Mouse (Mus musculus): Measurements from ENCODE around the gene Tvp23b. TPM values are rescaled to one million over a fixed set of nuclear protein-coding genes. Genes with fewer than 3 reads are reported as not detected.

The Tvp23b gene
- total RNA-seq (2021), result 10 to 100 TPM; 34.5 to 35.9 TPM
- long read RNA-seq, experiment 1, transcript Tvp23b-201 (7 exons, 1,784 nt), result major isoform, 77 of 93 reads
- long read RNA-seq, experiment 1, partial matches to known transcripts, result 7 of 93 reads
- long read RNA-seq, experiment 1, other reads (novel, unspliced or antisense), result 9 of 93 reads
- long read RNA-seq, experiment 2, transcript Tvp23b-201 (7 exons, 1,784 nt), result major isoform, 46 of 53 reads
- long read RNA-seq, experiment 2, partial matches to known transcripts, result 3 of 53 reads
- long read RNA-seq, experiment 2, other reads (novel, unspliced or antisense), result 4 of 53 reads

- DNase-seq, result peak; percentile 100
Observed at GRCm38 (mm10) chr11:62879220-62880048, at the start of gene Tvp23b. Tvp23b (plus strand) TSS chr11:62879455.

DNA sequence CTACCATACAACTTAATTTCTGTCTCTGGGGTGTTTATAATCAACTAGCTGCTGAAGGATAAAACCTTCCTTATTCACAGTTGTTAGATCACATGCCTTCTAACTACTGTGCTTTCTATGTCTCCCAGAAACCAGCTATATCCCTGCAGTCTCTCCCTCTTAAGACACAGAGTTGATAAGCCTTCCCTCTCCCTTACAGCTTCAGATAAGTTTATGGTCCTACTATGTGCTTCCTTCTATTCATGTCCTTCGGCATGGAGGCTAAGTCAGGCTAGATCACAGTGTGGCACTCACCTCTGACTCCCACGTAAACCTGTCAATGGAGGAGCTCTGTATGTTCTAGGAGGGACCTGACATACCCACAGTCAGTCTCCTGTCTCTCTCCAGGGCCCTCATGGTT lies 48.9 kb upstream of the Tvp23b start:
- no peak for DNase-seq

GRCm38 (mm10) chr11:62831906-62832305 lies 47.3 kb upstream of the Tvp23b start:
- no peak for DNase-seq

DNA sequence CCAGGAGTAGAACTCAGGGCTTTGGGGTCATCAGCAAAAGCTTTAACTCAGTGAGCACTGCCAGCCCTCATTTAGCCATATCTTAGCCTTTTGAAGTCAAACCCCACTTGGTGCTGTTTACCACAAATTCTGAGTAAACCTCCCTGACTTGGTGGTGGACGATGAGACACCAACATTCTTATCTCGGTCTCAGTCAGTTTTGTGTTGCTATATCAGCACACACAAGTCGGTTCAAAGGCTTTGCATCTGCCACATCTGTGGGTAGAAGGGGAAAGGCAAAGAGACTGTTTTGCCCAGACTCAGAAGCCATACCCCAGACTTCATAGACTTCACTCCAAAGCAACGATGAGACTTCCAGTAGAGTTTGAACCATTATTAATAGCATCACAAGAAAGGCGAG lies 34.7 kb upstream of the Tvp23b start:
- no peak for DNase-seq

- DNase-seq, result no peak
Observed at GRCm38 (mm10) chr11:62845730-62846129, 33.5 kb upstream of the Tvp23b start.

GRCm38 (mm10) chr11:62846961-62847654 lies 32.1 kb upstream of the Tvp23b start, which contains the start of gene Fbxw10:
Fbxw10 (plus strand) TSS chr11:62847069.
- DNase-seq, result no peak

- no peak for DNase-seq
Observed at GRCm38 (mm10) chr11:62847655-62848191, 31.5 kb upstream of the Tvp23b start.

GRCm38 (mm10) chr11:62848301-62848700 lies 31.0 kb upstream of the Tvp23b start:
- no peak for DNase-seq

DNA sequence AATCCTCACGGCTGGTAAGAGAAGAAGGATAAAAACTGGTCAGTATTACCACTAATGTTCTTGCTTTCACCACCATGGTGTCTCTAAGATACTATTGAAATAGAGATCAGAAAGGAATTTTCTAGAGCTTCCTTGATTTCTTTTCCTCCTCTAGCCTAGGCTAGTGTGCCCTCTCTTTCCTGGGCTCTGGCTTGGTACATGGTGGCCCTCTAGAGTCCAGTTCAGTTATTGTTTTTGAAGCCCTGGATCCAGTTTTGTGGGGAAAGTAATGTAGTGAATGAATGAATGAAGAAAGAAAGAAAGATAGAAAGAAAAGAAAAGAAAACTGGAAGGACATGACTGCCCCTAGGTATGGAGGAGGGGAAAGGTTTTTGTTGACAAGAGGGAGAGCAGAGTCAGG lies 28.1 kb upstream of the Tvp23b start:
- DNase-seq, result peak; percentile 39

GRCm38 (mm10) chr11:62853334-62853733 lies 25.9 kb upstream of the Tvp23b start:
- DNase-seq, result no peak

DNA sequence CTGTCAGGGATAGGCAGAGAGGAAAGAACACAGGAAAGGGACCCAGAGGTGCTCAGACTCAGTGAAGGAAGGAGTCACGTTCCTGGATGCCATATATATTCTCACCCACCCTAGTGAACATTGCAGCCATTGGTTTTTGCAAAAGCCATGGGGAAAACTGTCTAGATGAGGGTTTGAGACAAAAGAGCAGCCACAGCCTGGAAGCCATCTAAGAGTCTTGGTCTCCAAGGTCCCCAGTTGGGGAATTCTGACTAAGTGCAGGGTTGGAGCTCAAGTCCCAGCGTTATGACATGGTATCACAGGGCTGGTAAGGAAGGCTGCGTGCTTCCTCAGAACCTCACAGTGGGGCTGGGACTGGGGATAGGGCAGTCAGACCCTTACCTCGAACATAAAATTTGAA lies 13.7 kb upstream of the Tvp23b start:
- DNase-seq, result peak; percentile 52

DNA sequence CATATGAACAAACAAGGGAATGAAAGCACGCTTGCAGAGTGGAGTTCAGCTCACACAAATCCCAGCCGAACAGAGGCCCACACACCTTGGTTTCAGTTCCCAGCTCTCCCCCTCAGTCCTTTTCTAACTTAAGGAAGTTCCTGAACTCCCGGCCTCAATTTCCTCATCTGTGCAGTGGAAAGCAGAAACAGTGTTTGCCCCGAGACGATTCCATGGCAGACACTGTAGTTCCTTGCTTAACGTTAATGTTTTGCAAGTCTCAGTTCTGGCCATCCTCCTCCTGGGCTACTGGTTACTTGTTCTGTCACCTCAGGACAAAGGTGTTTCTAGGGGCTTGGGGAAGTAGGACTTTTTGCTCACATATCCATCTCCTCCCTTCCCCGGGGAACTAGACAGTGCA lies 12.6 kb upstream of the Tvp23b start:
- no peak for DNase-seq

DNA sequence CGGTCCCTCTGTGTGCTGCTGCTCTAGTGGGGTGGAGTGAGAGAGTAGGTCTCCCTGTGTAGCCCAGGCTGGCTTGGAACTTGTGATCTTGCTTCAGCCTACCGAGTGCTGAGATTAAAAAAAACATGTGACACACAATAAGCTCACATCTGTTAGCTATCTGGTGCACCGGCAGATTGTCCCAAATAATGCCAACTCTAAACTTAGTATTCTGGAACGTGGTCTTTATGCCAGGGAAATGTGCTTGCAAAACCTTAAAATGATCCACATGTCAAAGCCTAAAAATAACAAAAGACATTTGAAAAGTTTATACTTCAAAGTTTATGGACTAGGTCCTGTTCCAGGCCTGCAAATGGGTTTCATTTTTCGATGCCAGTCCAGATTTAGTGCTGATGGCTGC lies 10.1 kb upstream of the Tvp23b start:
- no peak for DNase-seq

- no peak for DNase-seq
Observed at GRCm38 (mm10) chr11:62869715-62870371, 9.4 kb upstream of the Tvp23b start.

DNA sequence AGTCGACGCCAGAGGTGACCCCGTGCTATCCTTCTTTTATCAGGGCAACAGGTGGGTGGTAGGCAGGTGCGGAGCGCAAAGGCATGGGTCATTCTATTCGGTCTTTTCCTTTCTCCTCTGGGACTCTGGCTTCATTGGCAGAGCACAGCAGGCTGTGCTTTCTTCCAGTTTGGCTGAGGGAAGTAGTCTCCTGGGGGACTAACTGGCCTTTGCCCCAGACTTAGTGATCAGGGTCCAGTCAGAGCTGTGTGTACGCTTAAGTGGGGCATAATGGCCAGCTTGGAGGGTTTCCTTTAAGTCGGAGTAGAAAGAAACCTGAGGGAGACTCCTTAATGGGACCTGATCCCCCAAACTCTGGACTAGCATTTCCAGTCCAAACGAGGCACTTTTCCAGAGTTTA lies 5.8 kb upstream of the Tvp23b start:
- DNase-seq, result peak; percentile 64

GRCm38 (mm10) chr11:62875696-62876095 lies 3.6 kb upstream of the Tvp23b start:
- no peak for DNase-seq

GRCm38 (mm10) chr11:62876445-62876844 lies 2.8 kb upstream of the Tvp23b start:
- DNase-seq, result no peak

GRCm38 (mm10) chr11:62877391-62877790 lies 1.9 kb upstream of the Tvp23b start:
- no peak for DNase-seq

GRCm38 (mm10) chr11:62878728-62879127 lies 527 bp upstream of the Tvp23b start:
- DNase-seq, result no peak

GRCm38 (mm10) chr11:62883407-62883806 lies 4.2 kb downstream of the Tvp23b start:
- no peak for DNase-seq

GRCm38 (mm10) chr11:62885323-62885722 lies 6.1 kb downstream of the Tvp23b start:
- no peak for DNase-seq

DNA sequence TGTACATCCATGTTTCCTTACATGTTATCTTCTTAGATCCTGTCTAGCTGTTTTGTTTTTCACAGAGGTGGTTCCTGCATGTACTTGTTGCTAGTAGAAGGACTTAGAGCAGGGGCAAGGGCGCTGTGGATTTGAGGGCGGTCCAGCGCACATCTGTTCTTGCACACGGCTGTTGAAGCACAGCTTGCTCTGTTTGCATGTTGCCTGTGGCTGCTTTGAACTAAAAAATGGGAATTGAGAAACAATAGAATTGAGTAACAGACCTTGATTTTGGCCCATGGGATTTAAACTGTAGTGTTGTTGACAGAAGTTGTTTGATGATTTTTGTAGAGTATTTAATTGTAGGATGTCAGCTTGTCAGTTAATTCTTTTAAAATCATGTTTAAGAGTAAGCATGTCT lies 11.5 kb downstream of the Tvp23b start:
- no peak for DNase-seq

Measured in adrenal gland, postnatal 10 days (tissue).